Mouse (Mus musculus): ENCODE measurements around the gene Exosc6.
"Not testable (repeated sequence)": the region's sequence is repeated elsewhere in the genome, so short reads cannot be mapped to it uniquely, and the experiment has no call there.

Gene Exosc6

DNA sequence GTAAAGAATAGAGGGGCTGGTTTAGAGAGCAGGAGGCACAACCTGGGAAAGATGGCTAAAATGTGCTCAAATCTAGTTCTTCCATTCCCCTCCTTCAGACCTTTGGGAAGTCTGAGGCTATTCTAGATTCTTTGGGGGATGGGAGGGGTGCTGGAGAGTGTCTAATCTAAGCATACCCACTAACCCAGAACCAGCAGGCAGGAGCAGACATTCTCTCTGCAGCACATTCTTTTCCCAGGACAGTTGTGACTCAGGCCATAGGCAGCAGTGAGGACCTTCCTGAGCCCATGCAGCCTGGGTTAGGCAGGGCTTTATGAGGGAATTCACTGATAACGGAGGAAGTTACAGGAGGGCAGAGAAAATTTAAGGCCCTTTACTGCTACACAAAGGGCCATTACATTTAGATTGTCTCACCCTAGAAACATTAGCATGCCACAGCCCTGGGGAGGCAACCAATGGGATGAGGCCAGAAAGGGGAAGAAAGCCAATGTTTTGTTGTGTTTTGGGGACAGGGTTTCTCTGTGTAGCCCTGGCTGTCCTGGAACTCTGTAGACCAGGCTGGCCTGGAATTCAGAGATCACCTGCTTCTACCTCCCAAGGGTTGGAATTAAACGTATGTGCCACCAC lies 2.9 kb downstream of the Exosc6 start:
- in situ Hi-C loops (cut with MboI; ENCODE audit: unreplicated experiment in 2 of 2): no loop called here

DNA sequence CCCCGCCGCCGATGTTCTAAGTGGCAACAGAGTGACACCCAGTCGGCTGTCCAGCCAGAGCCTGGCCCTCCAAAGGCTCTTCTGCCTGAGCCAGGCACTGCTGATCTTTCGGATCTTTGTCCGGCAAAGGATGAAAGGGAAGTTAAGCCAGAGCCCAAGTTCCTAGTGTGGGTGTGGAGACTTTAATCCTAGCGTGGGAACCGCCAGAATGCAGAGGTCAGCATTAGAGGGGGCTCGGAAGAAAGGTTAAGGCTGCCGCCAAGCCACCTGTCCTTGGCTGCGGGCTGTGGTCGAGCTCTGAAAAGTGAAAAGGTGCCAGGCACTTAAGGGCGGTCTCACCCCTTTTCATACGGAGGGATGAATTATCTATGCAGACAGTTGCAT lies 5.5 kb downstream of the Exosc6 start:
- in situ Hi-C loops (cut with MboI; ENCODE audit: unreplicated experiment in 2 of 2): no loop called here

DNA sequence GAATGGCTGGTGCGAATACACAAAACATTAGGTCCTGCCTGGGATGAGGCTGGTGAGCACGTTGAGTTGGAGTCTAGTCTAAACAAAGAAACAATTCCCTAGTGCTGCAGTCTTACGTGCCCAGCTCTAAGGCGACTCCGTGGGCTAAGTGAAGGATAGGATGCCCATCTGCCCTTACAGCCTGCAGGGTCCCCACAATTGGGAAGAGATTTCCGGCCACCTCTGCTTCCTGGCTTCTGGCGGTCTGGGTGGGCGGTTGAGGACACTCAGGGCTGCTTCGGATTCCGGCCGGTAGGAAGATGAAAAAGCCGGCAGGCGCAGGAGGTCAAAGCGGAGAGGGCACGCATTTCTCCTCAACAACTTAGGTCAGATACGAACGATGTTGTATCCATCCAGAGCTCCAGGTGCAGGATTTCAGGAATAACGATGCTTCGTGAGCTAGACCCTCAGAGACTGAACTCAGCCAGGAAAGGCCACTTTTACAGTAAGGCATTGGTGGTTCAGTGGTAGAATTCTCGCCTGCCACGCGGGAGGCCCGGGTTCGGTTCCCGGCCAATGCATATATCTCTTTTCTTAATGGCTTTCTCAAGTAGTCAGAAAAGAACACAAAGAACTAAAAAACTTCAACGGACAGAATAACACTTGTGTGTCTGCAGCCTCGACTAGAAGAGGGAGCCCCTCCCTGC lies 6.1 kb downstream of the Exosc6 start:
- in situ Hi-C loops (cut with MboI; ENCODE audit: unreplicated experiment in 2 of 2): no loop called here

DNA sequence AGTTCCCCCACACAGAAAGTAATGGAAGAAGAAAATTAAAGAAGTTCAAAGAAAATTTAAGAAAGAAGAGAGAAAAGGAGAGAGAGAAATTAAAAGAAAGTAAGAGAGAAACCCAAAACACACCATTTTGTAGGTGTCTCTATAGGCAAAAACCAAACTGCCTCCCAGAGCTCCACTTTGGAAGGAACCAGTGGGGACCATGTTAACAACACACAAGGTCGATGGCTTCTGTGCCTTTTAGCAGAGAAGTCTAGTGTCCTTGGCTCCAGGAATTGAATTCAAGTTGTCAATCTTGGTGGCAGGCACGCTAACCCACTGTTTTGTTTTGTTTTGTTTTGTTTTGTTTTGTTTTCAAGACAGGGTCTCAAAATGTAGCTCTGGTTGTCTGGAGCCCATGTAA lies 6.8 kb downstream of the Exosc6 start:
- in situ Hi-C loops (cut with MboI; ENCODE audit: unreplicated experiment in 2 of 2): no loop called here

DNA sequence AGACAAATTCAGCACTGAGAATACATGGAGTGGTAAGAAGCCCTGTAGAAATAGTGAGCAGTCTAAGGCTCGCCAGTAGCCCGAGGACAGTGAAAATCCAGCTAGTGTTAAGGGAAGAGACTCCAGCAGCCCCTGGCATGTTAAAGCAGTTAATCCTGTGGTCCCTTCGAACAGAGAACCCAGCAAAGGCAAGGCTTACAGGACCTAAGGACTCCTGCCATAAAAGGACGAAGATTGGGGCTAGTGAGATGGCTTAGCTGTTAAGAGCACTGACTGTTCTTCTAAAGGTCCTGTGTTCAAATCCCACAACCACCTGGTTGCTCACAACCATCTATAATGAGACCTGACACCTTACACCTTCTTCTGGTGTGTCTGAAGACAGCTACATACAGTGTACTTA lies 10.2 kb downstream of the Exosc6 start:
- in situ Hi-C loops (cut with MboI; ENCODE audit: unreplicated experiment in 2 of 2): no loop called here

DNA sequence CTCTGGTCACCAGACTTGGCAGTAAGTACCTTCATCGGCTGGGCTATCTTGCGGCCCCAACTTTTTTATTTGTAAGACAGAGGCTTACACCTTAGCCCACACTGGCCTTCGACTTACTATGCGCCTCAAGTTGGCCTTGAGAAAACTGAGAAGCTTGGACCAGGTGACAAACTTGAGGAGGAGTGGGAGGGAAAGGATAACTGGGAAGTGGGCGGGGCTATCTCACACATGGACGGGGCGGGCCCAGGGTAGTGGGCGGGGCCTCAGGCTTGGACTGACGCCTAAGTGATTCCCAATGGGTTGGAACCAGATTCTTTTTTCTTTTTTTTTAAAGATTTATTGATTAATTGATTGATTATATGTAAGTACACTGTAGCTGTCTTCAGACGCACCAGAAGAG lies 11.3 kb downstream of the Exosc6 start:
- in situ Hi-C loops (cut with MboI; ENCODE audit: unreplicated experiment in 2 of 2): no loop called here

DNA sequence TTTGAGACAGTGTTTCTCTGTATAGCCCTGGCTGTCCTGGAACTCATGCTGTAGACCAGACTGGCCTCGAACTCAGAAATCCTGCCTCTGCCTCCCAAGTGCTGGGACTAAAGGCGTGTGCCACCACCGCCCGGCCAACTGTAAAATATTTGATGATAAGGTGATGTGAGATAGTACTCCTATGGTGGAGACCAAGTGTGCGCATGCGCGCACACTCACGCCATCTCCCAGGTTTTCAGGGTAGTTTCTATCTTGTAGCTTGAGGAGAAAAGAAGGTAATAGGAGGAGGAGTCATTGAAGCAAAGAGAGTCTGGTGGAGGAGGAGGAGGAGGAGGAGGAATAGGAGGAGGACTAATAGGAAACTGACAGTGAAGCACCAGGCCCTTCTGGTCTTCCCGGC lies 12.5 kb downstream of the Exosc6 start:
- in situ Hi-C loops (cut with MboI; ENCODE audit: unreplicated experiment in 2 of 2): not testable (repeated sequence)

DNA sequence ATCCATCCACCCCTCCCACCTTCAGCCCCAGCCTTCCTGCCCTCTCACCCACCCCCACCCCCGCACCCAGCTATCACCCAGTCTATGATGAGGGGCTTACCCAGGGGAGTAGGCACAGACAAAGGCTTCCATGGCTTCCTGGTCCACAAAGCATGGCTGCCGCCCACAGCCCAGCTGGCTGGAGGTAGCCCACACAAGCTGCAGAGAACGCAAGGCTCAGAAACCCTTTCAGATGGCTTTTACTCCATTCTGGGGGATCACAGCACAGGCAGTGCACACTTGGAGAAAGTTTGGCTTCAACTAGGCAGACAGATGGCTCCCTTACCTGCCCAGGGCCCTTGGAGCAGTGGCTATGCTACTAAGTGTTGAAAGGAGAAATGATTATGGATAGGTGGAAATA lies 19.8 kb downstream of the Exosc6 start:
- in situ Hi-C loops (cut with MboI; ENCODE audit: unreplicated experiment in 2 of 2): loop anchor here in 1 of 2 experiments (25.0 kb wide), 1 partner anchor 439 kb away; no protein-coding TSS in a partner anchor

DNA sequence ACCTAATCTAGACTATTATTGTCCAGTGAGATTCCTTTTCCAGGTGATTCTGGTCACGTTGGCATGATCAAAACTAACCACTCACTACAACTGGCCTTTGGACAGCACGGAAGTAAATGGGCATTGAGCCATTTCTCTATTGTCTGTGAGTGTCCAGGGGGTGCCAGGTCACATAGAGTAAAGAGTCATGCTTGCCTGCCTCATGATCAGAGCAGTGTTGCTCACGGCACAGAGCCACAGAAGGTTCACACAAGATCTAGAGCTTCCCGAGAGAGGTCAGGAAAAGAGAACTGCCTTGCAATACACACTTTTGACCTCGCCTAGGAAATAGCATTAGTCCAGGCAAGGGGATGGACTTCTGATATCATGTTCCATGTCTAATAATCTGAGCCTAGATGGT lies 23.3 kb downstream of the Exosc6 start:
- in situ Hi-C loops (cut with MboI; ENCODE audit: unreplicated experiment in 2 of 2): loop anchor here in 1 of 2 experiments (25.0 kb wide), 1 partner anchor 442 kb away; no protein-coding TSS in a partner anchor

DNA sequence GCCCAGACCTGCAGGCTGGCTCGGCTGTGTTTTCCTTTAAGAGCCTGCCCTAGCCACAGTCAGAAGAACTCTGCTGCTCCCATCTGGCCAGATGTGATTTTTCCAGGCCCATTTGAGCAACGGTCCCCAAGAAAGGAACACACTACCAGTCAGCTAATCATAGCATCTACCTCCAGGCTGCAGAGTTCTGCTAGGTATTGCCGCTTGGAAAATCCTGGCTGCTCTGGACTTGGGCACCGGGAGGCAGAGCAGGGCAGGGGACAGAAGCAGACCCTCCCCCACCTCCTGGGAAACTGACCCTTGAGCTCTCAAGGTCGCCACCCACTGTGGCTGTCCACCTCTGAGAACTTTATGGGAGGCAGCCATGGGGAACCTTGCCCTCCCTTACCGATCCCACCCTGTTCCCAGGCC lies 23.7 kb downstream of the Exosc6 start:
- in situ Hi-C loops (cut with MboI; ENCODE audit: unreplicated experiment in 2 of 2): loop anchor here (5.0 to 25.0 kb wide), 4 partner anchors 323 to 443 kb away; no protein-coding TSS in a partner anchor

DNA sequence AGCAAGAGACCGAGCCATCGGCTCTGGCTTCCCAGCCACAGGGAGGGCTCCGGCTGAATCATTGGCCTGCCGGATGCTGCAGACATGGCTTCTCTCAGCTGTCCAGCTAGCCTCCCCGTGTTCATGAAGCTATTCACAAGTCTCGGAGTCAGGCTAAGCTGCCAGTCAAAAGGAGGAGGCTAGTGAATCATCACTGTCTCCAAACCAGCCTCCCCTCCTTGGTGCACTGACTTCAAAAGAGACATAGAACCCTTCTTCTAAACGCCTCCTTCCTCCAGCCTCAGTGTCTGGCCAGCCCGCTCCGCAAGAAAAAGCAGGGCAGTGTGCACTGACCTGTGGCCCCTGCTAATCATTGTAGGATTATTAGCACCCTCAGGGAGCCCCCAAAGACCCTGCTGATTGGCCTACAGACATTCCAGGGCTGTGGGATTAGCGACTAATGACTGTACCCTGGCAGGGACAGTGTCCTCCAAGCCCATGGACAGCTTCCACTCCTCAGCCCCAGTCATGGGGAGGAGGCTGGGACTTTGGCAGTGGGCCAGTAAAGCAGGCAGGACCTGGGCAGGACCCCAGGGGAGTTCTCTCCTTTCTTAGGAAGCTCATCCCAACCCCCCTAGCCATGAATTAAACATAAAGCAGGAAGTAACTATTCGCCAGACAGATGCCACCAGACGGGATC lies 25.6 kb downstream of the Exosc6 start:
- in situ Hi-C loops (cut with MboI; ENCODE audit: unreplicated experiment in 2 of 2): loop anchor here (5.0 to 25.0 kb wide), 4 partner anchors 324 to 444 kb away; no protein-coding TSS in a partner anchor

DNA sequence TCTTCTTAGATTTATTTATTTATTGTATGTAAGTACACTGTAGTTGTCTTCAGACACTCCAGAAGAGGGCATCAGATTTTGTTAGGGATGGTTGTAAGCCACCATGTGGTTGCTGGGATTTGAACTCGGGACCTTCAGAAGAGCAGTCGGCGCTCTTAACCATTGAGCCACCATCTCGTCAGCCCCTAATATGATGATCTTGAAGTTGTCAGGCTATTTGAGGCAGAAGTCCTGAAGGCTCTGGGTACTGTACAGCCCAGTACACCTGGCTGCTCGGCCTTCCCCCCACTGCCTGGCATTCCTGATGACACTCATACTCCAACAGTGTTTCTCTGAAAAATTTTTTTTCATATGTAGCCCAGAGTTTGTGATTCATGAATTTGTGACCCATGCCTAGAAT lies 27.8 kb downstream of the Exosc6 start:
- in situ Hi-C loops (cut with MboI; ENCODE audit: unreplicated experiment in 2 of 2): loop anchor here (5.0 to 25.0 kb wide), 4 partner anchors 327 to 447 kb away; no protein-coding TSS in a partner anchor

DNA sequence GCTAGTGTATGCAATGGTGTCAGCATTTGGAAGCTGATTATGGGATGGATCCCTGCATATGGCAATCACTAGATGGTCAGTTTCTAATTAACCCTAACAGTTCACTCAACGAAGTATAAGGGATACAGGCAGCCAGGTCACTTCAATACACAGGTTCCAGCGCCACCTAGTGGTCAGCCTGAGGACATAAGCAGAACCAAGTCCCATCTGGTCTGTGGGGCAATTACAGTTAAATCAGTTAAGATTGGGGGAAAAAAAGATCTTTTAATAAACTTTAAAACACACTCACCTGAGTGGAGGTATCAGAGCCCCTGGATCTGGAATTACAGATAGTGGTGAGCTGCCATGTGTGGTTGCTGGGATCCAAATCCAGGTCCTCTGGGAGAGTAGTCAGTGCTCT lies 34.0 kb downstream of the Exosc6 start:
- in situ Hi-C loops (cut with MboI; ENCODE audit: unreplicated experiment in 2 of 2): loop anchor here in 1 of 2 experiments (25.0 kb wide), 1 partner anchor 453 kb away; no protein-coding TSS in a partner anchor

DNA sequence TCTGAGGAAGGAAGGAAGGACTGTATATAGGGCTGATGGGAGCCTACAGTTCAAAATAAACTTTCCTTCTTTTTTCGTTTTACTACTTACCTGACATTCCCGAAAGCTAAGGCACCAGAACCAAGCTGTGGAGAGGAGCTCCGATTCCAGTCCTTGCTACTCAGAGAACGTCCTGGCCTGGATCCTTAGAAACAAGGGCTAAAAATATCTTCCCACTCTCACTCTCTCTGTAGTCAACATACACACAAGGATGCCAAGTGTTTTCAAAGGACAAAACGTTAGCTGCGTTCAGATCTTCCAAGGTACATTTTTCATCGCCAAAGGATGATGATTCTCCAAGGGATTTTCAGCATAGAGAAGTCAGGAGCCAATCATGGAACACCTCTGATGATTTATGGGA lies 35.6 kb downstream of the Exosc6 start:
- in situ Hi-C loops (cut with MboI; ENCODE audit: unreplicated experiment in 2 of 2): loop anchor here in 1 of 2 experiments (25.0 kb wide), 1 partner anchor 454 kb away; no protein-coding TSS in a partner anchor

DNA sequence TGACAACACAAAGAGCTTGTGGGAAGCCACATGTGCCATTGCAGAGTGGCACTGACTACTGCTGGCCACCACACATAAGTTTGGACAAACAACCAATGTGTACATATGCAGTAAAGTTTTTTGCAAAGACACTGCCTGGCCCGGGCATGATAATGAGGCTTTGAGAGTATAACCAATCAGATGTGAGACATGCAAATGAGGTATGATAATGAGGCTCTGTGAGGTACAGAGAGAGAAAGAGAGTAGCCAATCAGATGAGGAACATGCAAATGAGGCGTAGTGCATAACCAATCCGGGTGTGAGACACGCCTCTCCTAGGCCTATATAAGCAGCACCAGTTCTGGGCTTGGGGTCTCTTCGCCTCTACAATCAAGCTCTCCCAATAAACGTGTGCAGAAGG lies 36.2 kb downstream of the Exosc6 start, which contains the start of gene Clec18a:
Gene Clec18a (minus strand): TSS at position 101 of the 400 bp plus-strand sequence.
- in situ Hi-C loops (cut with MboI; ENCODE audit: unreplicated experiment in 2 of 2): loop anchor here in 1 of 2 experiments (25.0 kb wide), 1 partner anchor 455 kb away; no protein-coding TSS in a partner anchor

DNA sequence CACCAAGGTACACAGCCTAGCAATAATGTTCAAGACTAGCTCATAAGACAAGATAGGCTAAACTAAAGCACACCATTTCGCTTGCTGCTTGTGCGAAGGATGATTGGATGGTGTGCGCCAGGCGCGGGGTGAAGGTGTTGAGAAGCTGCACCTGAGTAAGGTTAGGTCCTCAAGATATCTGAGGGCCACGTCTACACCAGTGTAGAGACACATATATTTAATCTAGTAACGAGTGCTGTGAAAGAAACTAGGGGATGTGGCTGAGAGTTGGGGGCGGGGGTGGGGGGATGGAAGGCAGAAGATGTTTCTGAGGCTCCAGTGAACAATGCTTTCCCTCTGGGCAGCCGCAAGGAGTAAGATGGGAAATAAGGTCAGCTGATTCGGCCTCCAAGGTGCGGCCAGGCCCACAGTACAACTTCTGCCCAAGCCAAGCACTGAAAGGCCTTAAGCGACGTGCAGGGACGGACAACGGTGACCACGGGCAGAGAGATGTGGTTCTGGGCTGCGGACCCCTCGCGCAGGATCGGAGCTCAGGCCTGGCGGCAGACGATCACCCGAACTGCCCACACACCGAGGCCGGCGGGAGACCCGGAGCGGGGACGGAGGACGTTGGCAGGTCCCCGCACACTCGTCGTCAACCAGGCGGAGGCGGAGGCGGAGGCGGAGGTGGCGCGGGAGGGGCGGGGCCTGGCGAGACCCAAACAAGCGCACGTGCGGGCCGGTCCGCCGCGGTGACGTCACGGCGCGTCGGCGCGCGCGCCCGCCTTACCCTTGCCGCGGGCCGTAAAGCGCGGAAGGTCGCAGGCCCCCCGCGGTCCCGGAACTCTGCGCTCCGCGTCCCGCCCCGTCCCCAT lies 38.0 kb downstream of the Exosc6 start, which contains the start of gene Pdpr:
Gene Pdpr (plus strand): TSS at position 766 of the 854 bp plus-strand sequence.
- in situ Hi-C loops (cut with MboI; ENCODE audit: unreplicated experiment in 2 of 2): loop anchor here in 1 of 2 experiments (25.0 kb wide), 1 partner anchor 457 kb away; no protein-coding TSS in a partner anchor

DNA sequence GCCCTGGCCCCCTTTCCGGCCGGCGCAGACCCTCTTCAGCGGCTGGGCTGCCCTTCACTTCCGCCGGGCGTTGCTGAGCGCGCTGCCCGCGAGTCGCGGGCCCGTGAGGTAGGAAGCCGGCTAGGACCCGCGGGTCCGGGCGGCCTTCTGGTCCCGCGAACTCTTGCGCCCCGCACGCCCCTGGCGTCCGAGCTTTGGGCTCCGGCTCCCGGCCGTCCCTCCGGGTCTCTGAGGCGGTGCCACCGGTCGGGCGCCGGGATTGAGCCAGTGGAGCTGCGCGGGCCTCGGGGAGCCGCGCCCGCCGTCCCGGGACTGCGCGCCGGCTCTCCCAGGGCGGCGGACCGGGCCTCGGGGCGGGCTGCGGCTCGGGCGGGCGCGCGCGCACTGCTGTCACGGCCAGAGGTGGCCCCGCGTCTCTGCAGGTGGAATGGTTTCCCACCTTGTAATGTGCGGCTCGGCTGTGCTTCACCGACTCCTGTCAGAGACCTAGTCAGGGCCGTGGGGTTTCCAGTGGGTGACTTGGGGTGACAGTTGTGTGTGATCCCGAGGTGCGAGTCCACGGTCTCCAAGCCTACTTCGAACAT lies 38.7 kb downstream of the Exosc6 start:
- in situ Hi-C loops (cut with MboI; ENCODE audit: unreplicated experiment in 2 of 2): loop anchor here (5.0 to 25.0 kb wide), 2 partner anchors 52 to 458 kb away; no protein-coding TSS in a partner anchor
